Mouse (Mus musculus) left cerebral cortex, postnatal 36 days (tissue): Measurements from ENCODE around the gene Ankrd12. TPM values are rescaled to one million over a fixed set of nuclear protein-coding genes. Genes with fewer than 3 reads are reported as not detected.
"Not testable (repeated sequence)": the region's sequence is repeated elsewhere in the genome, so short reads cannot be mapped to it uniquely, and the experiment has no call there.

Source experiments
- DNase-seq, 2 experiments: peaks; one replicate each; pipeline ENCODE4 v3.0.0; 2021 to 2022; ENCODE audit warnings: low spot score in 2 of 2, mixed read lengths in 1 of 2
- intact Hi-C: fragments of 180-260 bp; cut with DNase I; formaldehyde crosslinking; loops from one replicate; pipeline ENCODE4 v1.15.1; 2025
- total RNA-seq, 2 experiments: library from RNA; stranded (reverse); gene quantifications; 2 replicates each; pipeline ENCODE4 v1.2.3; 2021

The Ankrd12 gene
- total RNA-seq, 2 experiments from 2014 or later = 217 to 219 TPM

- intact Hi-C loops = no loop called here
- no peak for DNase-seq
Observed at GRCm38 (mm10) chr17:66091392-66091791, 14.5 kb upstream of the Ankrd12 start.

- intact Hi-C loops = no loop called here
- DNase-seq = no peak
Observed at GRCm38 (mm10) chr17:66090251-66090650, 13.4 kb upstream of the Ankrd12 start.

GRCm38 (mm10) chr17:66085038-66085437 lies 8.1 kb upstream of the Ankrd12 start:
- DNase-seq = no peak
- intact Hi-C loops = no loop called here

GRCm38 (mm10) chr17:66084486-66084885 lies 7.6 kb upstream of the Ankrd12 start:
- DNase-seq = no peak

GRCm38 (mm10) chr17:66077437-66077850 lies 555 bp upstream of the Ankrd12 start:
- intact Hi-C loops = loop anchor here (1.0 kb wide), 1 partner anchor 24 kb away; the partner anchor contains the start of gene Ndufv2
- DNase-seq = no peak

More at GRCm38 (mm10) chr17:66084486-66084885, 7.6 kb upstream of the Ankrd12 start:
- intact Hi-C loops = no loop called here

GRCm38 (mm10) chr17:66076174-66076927 lies 538 bp downstream of the Ankrd12 start:
- intact Hi-C loops = no loop called here
- DNase-seq = peak; percentile 59 to 66

- no peak for DNase-seq
- intact Hi-C loops = no loop called here
Observed at GRCm38 (mm10) chr17:66075827-66076173, 1.1 kb downstream of the Ankrd12 start.

- DNase-seq = no peak
- intact Hi-C loops = no loop called here
Observed at GRCm38 (mm10) chr17:66073971-66074370, 2.9 kb downstream of the Ankrd12 start.

GRCm38 (mm10) chr17:66069036-66069435 lies 7.9 kb downstream of the Ankrd12 start:
- intact Hi-C loops, DNase-seq: not testable (repeated sequence)

- intact Hi-C loops = no loop called here
- DNase-seq = no peak
Observed at GRCm38 (mm10) chr17:66065115-66065514, 11.8 kb downstream of the Ankrd12 start.

- no peak for DNase-seq
- intact Hi-C loops = no loop called here
Observed at GRCm38 (mm10) chr17:66061241-66061938, 15.5 kb downstream of the Ankrd12 start.

GRCm38 (mm10) chr17:66058160-66058559 lies 18.7 kb downstream of the Ankrd12 start:
- intact Hi-C loops = no loop called here
- DNase-seq = no peak

GRCm38 (mm10) chr17:66057145-66057544 lies 19.7 kb downstream of the Ankrd12 start:
- DNase-seq = no peak
- intact Hi-C loops = no loop called here

- intact Hi-C loops = no loop called here
- no peak for DNase-seq
Observed at GRCm38 (mm10) chr17:66053349-66053748, 23.5 kb downstream of the Ankrd12 start.

GRCm38 (mm10) chr17:66048795-66049194 lies 28.1 kb downstream of the Ankrd12 start:
- intact Hi-C loops = no loop called here
- no peak for DNase-seq

GRCm38 (mm10) chr17:66048199-66048598 lies 28.7 kb downstream of the Ankrd12 start:
- DNase-seq = no peak
- intact Hi-C loops = no loop called here

GRCm38 (mm10) chr17:66043679-66044078 lies 33.2 kb downstream of the Ankrd12 start:
- DNase-seq, intact Hi-C loops: not testable (repeated sequence)

GRCm38 (mm10) chr17:66041020-66041419 lies 35.9 kb downstream of the Ankrd12 start:
- intact Hi-C loops = no loop called here
- no peak for DNase-seq

GRCm38 (mm10) chr17:66033239-66033638 lies 43.6 kb downstream of the Ankrd12 start:
- intact Hi-C loops = no loop called here
- peak in 1 of 2 experiments; percentile 13 for DNase-seq

GRCm38 (mm10) chr17:66031991-66032390 lies 44.9 kb downstream of the Ankrd12 start:
- no peak for DNase-seq
- intact Hi-C loops = no loop called here

- intact Hi-C loops = no loop called here
- no peak for DNase-seq
Observed at GRCm38 (mm10) chr17:66024211-66024610, 52.7 kb downstream of the Ankrd12 start.
